Mouse (Mus musculus): ENCODE data around the gene Slc25a21.

- TF ChIP-seq POLR2A (IDR thresholded peaks at IDR 0.05; ENCODE audit: borderline replicate concordance, insufficient read depth, low read length) = no peak
- TF ChIP-seq CTCF (IDR thresholded peaks at IDR 0.05; ENCODE audit: borderline replicate concordance, insufficient read depth, low read depth, low read length) = no peak
Measured at GRCm38 (mm10) chr12:56798641-56799415, 398.4 kb downstream of the Slc25a21 start.
